Mouse (Mus musculus) layer of hippocampus, postnatal 10 days (tissue): Measurements from ENCODE around the gene Gm11037. TPM values are rescaled to one million over a fixed set of nuclear protein-coding genes. Genes with fewer than 3 reads are reported as not detected.
A peak's percentile ranks its signal among the peaks of the same experiment; 100 is the strongest.

Experiments
- DNase-seq, 2 experiments: peaks; one replicate each; pipeline ENCODE4 v3.0.0; 2021; ENCODE audit warnings: low spot score in 2 of 2
- total RNA-seq, 2 experiments: library from RNA; stranded (reverse); gene quantifications; 2 replicates each; pipeline ENCODE4 v1.2.3; 2021

Gene Gm11037
- total RNA-seq, 2 experiments from 2014 or later, result not detected

GRCm38 (mm10) chr2:131128211-131128610 is 5.1 kb upstream of the Gm11037 start:
- peak in 1 of 2 experiments; percentile 6 for DNase-seq

- no peak for DNase-seq
Observed at GRCm38 (mm10) chr2:131128636-131129157, 4.6 kb upstream of the Gm11037 start.

- DNase-seq, result no peak
Observed at GRCm38 (mm10) chr2:131129836-131130235, 3.5 kb upstream of the Gm11037 start.

GRCm38 (mm10) chr2:131130849-131131248 is 2.4 kb upstream of the Gm11037 start:
- DNase-seq, result no peak

GRCm38 (mm10) chr2:131132111-131132888 is 997 bp upstream of the Gm11037 start:
- DNase-seq, result peak in 1 of 2 experiments; percentile 0

GRCm38 (mm10) chr2:131134381-131134780 is 1.1 kb downstream of the Gm11037 start:
- DNase-seq, result peak; percentile 2 to 7

GRCm38 (mm10) chr2:131134826-131135400 is 1.6 kb downstream of the Gm11037 start:
- peak; percentile 1 to 4 for DNase-seq

GRCm38 (mm10) chr2:131135521-131136139 is 2.3 kb downstream of the Gm11037 start:
- peak; percentile 0 to 5 for DNase-seq

- no peak for DNase-seq
Observed at GRCm38 (mm10) chr2:131138296-131138695, 5.0 kb downstream of the Gm11037 start.

- DNase-seq, result no peak
Observed at GRCm38 (mm10) chr2:131138760-131139159, 5.5 kb downstream of the Gm11037 start.

- no peak for DNase-seq
Observed at GRCm38 (mm10) chr2:131139287-131139686, 6.0 kb downstream of the Gm11037 start.

- DNase-seq, result no peak
Observed at GRCm38 (mm10) chr2:131139886-131140532, 6.7 kb downstream of the Gm11037 start.

- no peak for DNase-seq
Observed at GRCm38 (mm10) chr2:131140533-131140905, 7.2 kb downstream of the Gm11037 start.

- DNase-seq, result no peak
Observed at GRCm38 (mm10) chr2:131141336-131141986, 8.2 kb downstream of the Gm11037 start.

- peak; percentile 66 to 74 for DNase-seq
Observed at GRCm38 (mm10) chr2:131142592-131142991, 9.3 kb downstream of the Gm11037 start.

- no peak for DNase-seq
Observed at GRCm38 (mm10) chr2:131143007-131143780, 9.9 kb downstream of the Gm11037 start.

GRCm38 (mm10) chr2:131145121-131145520 is 11.8 kb downstream of the Gm11037 start:
- DNase-seq, result no peak

GRCm38 (mm10) chr2:131145536-131145935 is 12.2 kb downstream of the Gm11037 start:
- no peak for DNase-seq

GRCm38 (mm10) chr2:131146193-131147042 is 13.1 kb downstream of the Gm11037 start:
- no peak for DNase-seq
